Mouse (Mus musculus) heart, embryonic 12.5 days (tissue): ENCODE results near the gene Map4. TPM values are rescaled to one million over a fixed set of nuclear protein-coding genes. Genes with fewer than 3 reads are reported as not detected.

Experiments
- ATAC-seq: fragments of 200-750 bp; cut with Nextera tagmentation; 2 replicates; pipeline ENCODE4 v1.8.0; 2017; ENCODE audit warnings: moderate TSS enrichment, moderate library complexity; ENCODE audit not compliant: insufficient number of reproducible peaks, low FRiP score
- H3K27ac ChIP-seq: fragments of 300-500 bp; sonication (generic); 2 replicates; pipeline ENCODE4 v1.5.1; 2016; ENCODE audit warnings: mild to moderate bottlenecking, moderate library complexity; ENCODE audit not compliant: poor library complexity, severe bottlenecking
- H3K27me3 ChIP-seq: fragments of 300-500 bp; sonication (generic); replicated peaks from 2 replicates; pipeline ENCODE4 v1.6.1; 2016; ENCODE audit warnings: mild to moderate bottlenecking, moderate library complexity
- H3K36me3 ChIP-seq: fragments of 300-500 bp; sonication (generic); 2 replicates; pipeline ENCODE4 v1.6.1; 2016; ENCODE audit warnings: mild to moderate bottlenecking, moderate library complexity
- H3K4me1 ChIP-seq: fragments of 300-500 bp; sonication (generic); replicated peaks from 2 replicates; pipeline ENCODE4 v1.6.1; 2016; ENCODE audit warnings: mild to moderate bottlenecking
- H3K4me2 ChIP-seq: fragments of 300-500 bp; sonication (generic); 2 replicates; pipeline ENCODE4 v1.6.1; 2016; ENCODE audit warnings: mild to moderate bottlenecking, moderate library complexity
- H3K4me3 ChIP-seq: fragments of 300-500 bp; sonication (generic); 2 replicates; pipeline ENCODE4 v1.5.1; 2016; ENCODE audit warnings: mild to moderate bottlenecking
- H3K9ac ChIP-seq: fragments of 300-500 bp; sonication (generic); 2 replicates; pipeline ENCODE4 v1.6.1; 2016; ENCODE audit warnings: mild to moderate bottlenecking, moderate library complexity
- H3K9me3 ChIP-seq: fragments of 300-500 bp; sonication (generic); replicated peaks from 2 replicates; pipeline ENCODE4 v1.6.1; 2016; ENCODE audit warnings: mild to moderate bottlenecking, moderate library complexity
- WGBS: fragments of 180-500 bp; shearing (Covaris S2); methylation state at CpG from one replicate; pipeline ENCODE4 v1.1.7; 2016; 5-methylcytosine and 5-hydroxymethylcytosine counted together
- polyA plus RNA-seq: library from polyadenylated mRNA; unstranded; fragments of >200 nt; fragmentation: Nextera tagmentation; extraction: Ambion mirVana; gene quantifications from 2 replicates; pipeline ENCODE4 v1.2.1, GENCODE M21; 2016

The Map4 gene
- polyA plus RNA-seq, result 118 and 122 TPM in 2 replicates

- H3K27ac ChIP-seq, result peak within 1 kb of the TSS; percentile 96
- no peaks in the 10 kb centered on the region for H3K27me3 ChIP-seq
- no peaks in the 10 kb centered on the region for H3K36me3 ChIP-seq
- under 1% methylated on average over 93 of the region's 94 CpGs for WGBS
- ATAC-seq, result peak; percentile 98
- H3K9ac ChIP-seq, result peak within 1 kb of the TSS; percentile 92
- peaks cover 19% of the 10 kb centered on the region for H3K4me1 ChIP-seq
- peak within 1 kb of the TSS; percentile 87 for H3K4me3 ChIP-seq
- H3K9me3 ChIP-seq, result no peaks in the 10 kb centered on the region
- peak within 1 kb of the TSS; percentile 74 for H3K4me2 ChIP-seq
These were observed at the start of gene Map4 for GRCm38 (mm10) chr9:109931257-109932171. TSS of gene Map4 (plus strand) at chr9:109931460.

- Histone ChIP-seq H3K4me2 (no peak overlapping the region), H3K9ac (no peak overlapping the region), H3K4me1 (peaks cover 6% of the 10 kb centered on the region), H3K36me3 (peaks cover 96% of the 10 kb centered on the region), H3K27me3 (no peaks in the 10 kb centered on the region), H3K4me3 (no peak overlapping the region), H3K27ac (no peak overlapping the region), H3K9me3 (no peaks in the 10 kb centered on the region)
- 65% methylated on average over 4 of the region's 4 CpGs for WGBS
- ATAC-seq, result no peak
These were observed 45.0 kb upstream of the Map4 start for GRCm38 (mm10) chr9:109886259-109886658.

GRCm38 (mm10) chr9:109887321-109887720, 43.9 kb upstream of the Map4 start:
- ATAC-seq, result no peak
- Histone ChIP-seq H3K27ac (no peak overlapping the region), H3K9ac (no peak overlapping the region), H3K4me1 (peaks cover 6% of the 10 kb centered on the region), H3K4me2 (no peak overlapping the region), H3K9me3 (no peaks in the 10 kb centered on the region), H3K4me3 (no peak overlapping the region), H3K36me3 (peaks cover 96% of the 10 kb centered on the region), H3K27me3 (no peaks in the 10 kb centered on the region)
- WGBS, result 91% methylated on average over 5 of the region's 5 CpGs

- peaks cover 9% of the 10 kb centered on the region for H3K4me1 ChIP-seq
- ATAC-seq, result no peak
- 85% methylated on average over 8 of the region's 8 CpGs for WGBS
- no peaks in the 10 kb centered on the region for H3K9me3 ChIP-seq
- H3K4me2 ChIP-seq, result no peak overlapping the region
- H3K27me3 ChIP-seq, result no peaks in the 10 kb centered on the region
- no peak overlapping the region for H3K9ac ChIP-seq
- H3K4me3 ChIP-seq, result no peak overlapping the region
- no peak overlapping the region for H3K27ac ChIP-seq
- peaks cover 74% of the 10 kb centered on the region for H3K36me3 ChIP-seq
These were observed 39.8 kb upstream of the Map4 start for GRCm38 (mm10) chr9:109891501-109891900.

- H3K27ac ChIP-seq, result no peak overlapping the region
- H3K4me2 ChIP-seq, result no peak overlapping the region
- H3K4me3 ChIP-seq, result no peak overlapping the region
- peaks cover 13% of the 10 kb centered on the region for H3K4me1 ChIP-seq
- no peak overlapping the region for H3K9ac ChIP-seq
- no peak; the same call in 1 of the 2 replicates for ATAC-seq
- H3K27me3 ChIP-seq, result no peaks in the 10 kb centered on the region
- H3K9me3 ChIP-seq, result no peaks in the 10 kb centered on the region
- peaks cover 66% of the 10 kb centered on the region for H3K36me3 ChIP-seq
- WGBS, result 65% methylated on average over 5 of the region's 5 CpGs
These were observed 38.5 kb upstream of the Map4 start for GRCm38 (mm10) chr9:109892651-109893250.

- Histone ChIP-seq H3K4me3 (no peak overlapping the region), H3K4me2 (no peak overlapping the region), H3K36me3 (peaks cover 50% of the 10 kb centered on the region), H3K4me1 (peaks cover 25% of the 10 kb centered on the region), H3K27ac (peak overlapping the region; percentile 74), H3K9ac (peak overlapping the region; percentile 17; the same call in 1 of the 2 replicates), H3K27me3 (no peaks in the 10 kb centered on the region), H3K9me3 (no peaks in the 10 kb centered on the region)
- WGBS, result 29% methylated on average over 6 of the region's 6 CpGs
- ATAC-seq, result peak; percentile 71
These were observed 36.7 kb upstream of the Map4 start for GRCm38 (mm10) chr9:109894413-109895090.

GRCm38 (mm10) chr9:109895593-109895992, 35.7 kb upstream of the Map4 start:
- H3K9ac ChIP-seq, result no peak overlapping the region
- no peak overlapping the region for H3K27ac ChIP-seq
- no peak overlapping the region for H3K4me3 ChIP-seq
- H3K4me2 ChIP-seq, result no peak overlapping the region
- H3K36me3 ChIP-seq, result peaks cover 39% of the 10 kb centered on the region
- 86% methylated on average over 6 of the region's 6 CpGs for WGBS
- no peaks in the 10 kb centered on the region for H3K9me3 ChIP-seq
- peaks cover 32% of the 10 kb centered on the region for H3K4me1 ChIP-seq
- ATAC-seq, result no peak
- no peaks in the 10 kb centered on the region for H3K27me3 ChIP-seq

- Histone ChIP-seq H3K27ac (no peak overlapping the region), H3K36me3 (peaks cover 30% of the 10 kb centered on the region), H3K9ac (no peak overlapping the region), H3K4me2 (no peak overlapping the region), H3K4me1 (peaks cover 34% of the 10 kb centered on the region), H3K4me3 (no peak overlapping the region), H3K9me3 (no peaks in the 10 kb centered on the region), H3K27me3 (no peaks in the 10 kb centered on the region)
- 74% methylated on average over 8 of the region's 8 CpGs for WGBS
- no peak for ATAC-seq
These were observed 34.8 kb upstream of the Map4 start for GRCm38 (mm10) chr9:109896253-109897150.

GRCm38 (mm10) chr9:109898027-109898426, 33.2 kb upstream of the Map4 start:
- ATAC-seq, result no peak
- H3K9me3 ChIP-seq, result no peaks in the 10 kb centered on the region
- no peaks in the 10 kb centered on the region for H3K27me3 ChIP-seq
- H3K4me1 ChIP-seq, result peaks cover 34% of the 10 kb centered on the region
- no peak overlapping the region for H3K4me3 ChIP-seq
- no peak overlapping the region for H3K4me2 ChIP-seq
- no peak overlapping the region for H3K27ac ChIP-seq
- 37% methylated on average over 2 of the region's 2 CpGs for WGBS
- peaks cover 17% of the 10 kb centered on the region for H3K36me3 ChIP-seq
- H3K9ac ChIP-seq, result no peak overlapping the region

GRCm38 (mm10) chr9:109899361-109899760, 31.9 kb upstream of the Map4 start:
- no peak overlapping the region for H3K4me2 ChIP-seq
- no peak overlapping the region for H3K9ac ChIP-seq
- H3K36me3 ChIP-seq, result peaks cover 5% of the 10 kb centered on the region; the same call in 1 of the 2 replicates
- H3K4me1 ChIP-seq, result peaks cover 29% of the 10 kb centered on the region
- WGBS, result 47% methylated on average over 8 of the region's 15 CpGs
- H3K9me3 ChIP-seq, result no peaks in the 10 kb centered on the region
- no peak overlapping the region for H3K4me3 ChIP-seq
- no peak for ATAC-seq
- H3K27ac ChIP-seq, result no peak overlapping the region
- no peaks in the 10 kb centered on the region for H3K27me3 ChIP-seq
